Mouse (Mus musculus) frontal cortex, postnatal 10 days (tissue): ENCODE data around the gene Gm9495.
"Not testable (repeated sequence)": the region's sequence is repeated elsewhere in the genome, so short reads cannot be mapped to it uniquely, and the experiment has no call there.

Experiments
- DNase-seq, 2 experiments: peaks; one replicate each; pipeline ENCODE4 v3.0.0; 2022; ENCODE audit warnings: low spot score in 2 of 2, mixed read lengths in 1 of 2

The Gm9495 gene

GRCm38 (mm10) chr8:69453465-69453864 is at the start of gene Gm9495:
TSS of gene Gm9495 (minus strand) at chr8:69453565.
- not testable (repeated sequence) for DNase-seq

- not testable (repeated sequence) for DNase-seq
These were observed 21.6 kb upstream of the Gm9495 start for GRCm38 (mm10) chr8:69474946-69475345.

- not testable (repeated sequence) for DNase-seq
These were observed 33.3 kb downstream of the Gm9495 start for GRCm38 (mm10) chr8:69420018-69420417.

GRCm38 (mm10) chr8:69414326-69414725 is 39.0 kb downstream of the Gm9495 start:
- DNase-seq: no peak

- no peak for DNase-seq
These were observed 48.6 kb downstream of the Gm9495 start for GRCm38 (mm10) chr8:69404768-69405167.

- no peak for DNase-seq
These were observed 53.4 kb downstream of the Gm9495 start for GRCm38 (mm10) chr8:69399956-69400443.

GRCm38 (mm10) chr8:69399181-69399955 is 54.0 kb downstream of the Gm9495 start:
- peak; percentile 15 to 34 for DNase-seq

- no peak for DNase-seq
These were observed 57.2 kb downstream of the Gm9495 start for GRCm38 (mm10) chr8:69396196-69396595.

- DNase-seq: peak; percentile 85 to 87
These were observed 58.1 kb downstream of the Gm9495 start for GRCm38 (mm10) chr8:69395050-69395789.

GRCm38 (mm10) chr8:69384361-69384760 is 69.0 kb downstream of the Gm9495 start:
- DNase-seq: no peak
